Mouse (Mus musculus): ENCODE results near the gene Hal.

Gene Hal

DNA sequence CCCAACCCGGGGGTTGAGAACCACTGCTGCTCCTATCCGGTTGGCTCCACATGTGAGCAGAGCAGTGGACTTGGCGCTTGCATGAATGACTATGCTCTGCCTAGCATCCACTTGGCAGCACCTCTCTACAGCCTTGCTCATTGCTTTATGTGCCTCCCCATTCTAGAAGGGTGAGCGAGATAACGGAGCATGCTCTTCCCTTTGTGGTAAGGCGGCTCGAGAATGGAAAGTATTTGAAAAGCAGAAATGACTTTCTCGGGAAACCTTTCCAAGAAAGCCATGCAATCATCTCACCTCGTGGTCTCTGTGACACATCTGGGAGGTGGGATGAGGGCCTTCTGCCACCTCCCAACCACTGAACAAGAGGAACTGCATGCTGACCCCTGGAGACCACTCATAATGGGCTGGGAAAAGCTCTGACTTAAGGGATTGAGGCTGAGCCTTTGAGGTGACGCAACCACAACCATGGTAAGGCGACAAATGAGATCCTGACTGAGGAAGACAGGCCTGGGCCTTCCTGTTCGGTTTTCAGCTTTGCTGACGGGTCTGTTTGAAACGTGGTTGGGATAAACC lies 76.0 kb downstream of the Hal start:
- DNase-seq (ENCODE audit: low spot score in 2 of 2) = no peak

DNA sequence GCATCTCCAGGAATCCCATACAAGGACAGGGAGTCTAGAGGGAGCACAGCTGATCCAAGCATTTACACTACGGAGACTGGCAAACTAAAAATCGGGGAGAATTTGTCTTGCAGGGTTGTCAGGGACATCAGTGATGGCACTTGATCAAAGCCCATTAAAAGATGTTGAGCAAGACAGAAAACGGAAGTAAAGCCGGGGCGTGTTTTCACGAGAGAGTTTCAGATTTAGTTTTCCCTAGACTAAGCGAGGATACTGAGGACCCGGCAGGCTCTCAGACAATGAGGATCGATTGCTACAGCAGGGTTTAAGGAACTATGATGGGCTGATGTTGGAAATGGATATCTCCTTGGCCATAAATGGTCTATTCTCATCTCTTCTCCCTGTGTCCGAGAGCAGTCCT lies 78.5 kb downstream of the Hal start:
- DNase-seq (ENCODE audit: low spot score in 2 of 2) = no peak

DNA sequence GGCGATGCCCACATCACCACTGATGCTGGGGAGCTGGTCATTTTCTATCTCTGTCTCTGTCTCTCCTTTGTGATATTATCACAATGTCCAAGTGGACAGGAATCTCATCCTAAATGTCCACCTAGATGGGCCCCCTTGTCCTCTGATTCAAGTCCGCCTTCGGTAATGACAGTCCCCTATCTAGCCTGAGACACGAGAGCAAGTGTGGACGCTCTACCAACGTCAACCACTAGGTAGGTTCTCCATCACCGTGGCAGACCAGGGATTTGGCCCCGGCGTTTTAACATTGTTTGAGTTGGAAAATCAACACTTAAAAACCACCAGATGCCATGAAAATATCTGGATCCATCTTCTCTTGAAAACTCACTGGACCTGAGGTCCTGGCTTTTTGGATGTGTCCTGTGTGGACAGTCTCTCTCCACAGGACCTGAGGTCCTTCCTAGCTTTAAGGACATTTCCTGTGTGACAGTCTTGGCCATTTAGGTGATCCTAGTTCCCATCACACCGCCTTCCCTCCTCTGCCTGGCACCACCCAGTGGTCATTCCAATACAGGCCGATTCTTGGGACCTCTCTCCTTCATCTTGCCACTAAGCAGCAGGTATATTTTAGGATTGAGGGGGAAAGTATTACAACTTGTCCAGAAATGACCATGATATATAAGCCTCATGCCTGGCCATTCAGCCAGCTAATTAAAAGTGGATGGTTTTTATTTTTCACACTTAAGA lies 79.4 kb downstream of the Hal start:
- no peak for DNase-seq (ENCODE audit: low spot score in 2 of 2)

GRCm38 (mm10) chr10:93568671-93569070 lies 80.1 kb downstream of the Hal start:
- no peak for DNase-seq (ENCODE audit: low spot score in 2 of 2)

All from urinary bladder, postnatal 4 days (tissue).